Mouse (Mus musculus): ENCODE data around the gene Cry2. TPM values are rescaled to one million over a fixed set of nuclear protein-coding genes. Genes with fewer than 3 reads are reported as not detected.

Gene Cry2
- total RNA-seq, 2 experiments from 2014 or later = 7.4 to 9.0 TPM

GRCm38 (mm10) chr2:92446656-92447055, 12.8 kb upstream of the Cry2 start:
- ATAC-seq (replicated peaks; ENCODE audit: poor library complexity) = no peak

GRCm38 (mm10) chr2:92445890-92446289, 12.0 kb upstream of the Cry2 start:
- ATAC-seq (replicated peaks; ENCODE audit: poor library complexity) = no peak

GRCm38 (mm10) chr2:92444376-92444775, 10.5 kb upstream of the Cry2 start:
- ATAC-seq (replicated peaks; ENCODE audit: poor library complexity) = peak; percentile 98

- no peak for ATAC-seq (replicated peaks; ENCODE audit: poor library complexity)
Observed at GRCm38 (mm10) chr2:92443313-92443712, 9.5 kb upstream of the Cry2 start.

- ATAC-seq (replicated peaks; ENCODE audit: poor library complexity) = no peak
Observed at GRCm38 (mm10) chr2:92442419-92443001, 8.7 kb upstream of the Cry2 start.

- no peak for ATAC-seq (replicated peaks; ENCODE audit: poor library complexity)
Observed at GRCm38 (mm10) chr2:92440432-92440831, 6.6 kb upstream of the Cry2 start.

GRCm38 (mm10) chr2:92438567-92438966, 4.7 kb upstream of the Cry2 start:
- no peak for ATAC-seq (replicated peaks; ENCODE audit: poor library complexity)

- ATAC-seq (replicated peaks; ENCODE audit: poor library complexity) = peak; percentile 53
Observed at GRCm38 (mm10) chr2:92437875-92438274, 4.0 kb upstream of the Cry2 start.

- ATAC-seq (replicated peaks; ENCODE audit: poor library complexity) = no peak
Observed at GRCm38 (mm10) chr2:92437366-92437765, 3.5 kb upstream of the Cry2 start.

- no peak for ATAC-seq (replicated peaks; ENCODE audit: poor library complexity)
Observed at GRCm38 (mm10) chr2:92435023-92435422, 1.2 kb upstream of the Cry2 start.

- ATAC-seq (replicated peaks; ENCODE audit: poor library complexity) = peak; percentile 3; the same call in 1 of the 2 replicates
Observed at GRCm38 (mm10) chr2:92434375-92434745, 517 bp upstream of the Cry2 start.

- no peak for ATAC-seq (replicated peaks; ENCODE audit: poor library complexity)
Observed at GRCm38 (mm10) chr2:92432299-92433295, 1.2 kb downstream of the Cry2 start.

GRCm38 (mm10) chr2:92431611-92432179, 2.1 kb downstream of the Cry2 start:
- no peak for ATAC-seq (replicated peaks; ENCODE audit: poor library complexity)

- peak; percentile 55 for ATAC-seq (replicated peaks; ENCODE audit: poor library complexity)
Observed at GRCm38 (mm10) chr2:92430723-92431541, 2.9 kb downstream of the Cry2 start.

GRCm38 (mm10) chr2:92430089-92430488, 3.8 kb downstream of the Cry2 start:
- no peak for ATAC-seq (replicated peaks; ENCODE audit: poor library complexity)

- ATAC-seq (replicated peaks; ENCODE audit: poor library complexity) = no peak
Observed at GRCm38 (mm10) chr2:92427882-92428281, 6.0 kb downstream of the Cry2 start.

GRCm38 (mm10) chr2:92426426-92426825, 7.4 kb downstream of the Cry2 start:
- no peak for ATAC-seq (replicated peaks; ENCODE audit: poor library complexity)

- ATAC-seq (replicated peaks; ENCODE audit: poor library complexity) = no peak
Observed at GRCm38 (mm10) chr2:92425366-92425765, 8.5 kb downstream of the Cry2 start.

GRCm38 (mm10) chr2:92424462-92425308, 9.2 kb downstream of the Cry2 start:
- no peak for ATAC-seq (replicated peaks; ENCODE audit: poor library complexity)

All from megakaryocyte progenitor cell, adult 5-6 weeks (primary cell).